Mouse (Mus musculus): ENCODE measurements around the gene Tmem104.

- TF ChIP-seq CTCF (IDR thresholded peaks at IDR 0.05; ENCODE audit: insufficient read depth, low read depth, low read length) (no peak), POLR2A (IDR thresholded peaks at IDR 0.05; ENCODE audit: insufficient read depth, low read depth, low read length) (no peak)
These were observed 100.1 kb downstream of the Tmem104 start for GRCm38 (mm10) chr11:115287386-115287785.
